Mouse (Mus musculus): ENCODE results near the gene Prelid3b. TPM values are rescaled to one million over a fixed set of nuclear protein-coding genes. Genes with fewer than 3 reads are reported as not detected.

The Prelid3b gene
- polyA plus RNA-seq (2015; fragmentation: Nextera tagmentation; extraction: Ambion mirVana), result 149 TPM in 2 replicates

- peak; percentile 99 for DNase-seq (ENCODE audit: low spot score)
Measured at GRCm38 (mm10) chr2:174472818-174473549, at the start of gene Prelid3b. Gene Prelid3b, minus strand, starts transcription at chr2:174473081.

DNA sequence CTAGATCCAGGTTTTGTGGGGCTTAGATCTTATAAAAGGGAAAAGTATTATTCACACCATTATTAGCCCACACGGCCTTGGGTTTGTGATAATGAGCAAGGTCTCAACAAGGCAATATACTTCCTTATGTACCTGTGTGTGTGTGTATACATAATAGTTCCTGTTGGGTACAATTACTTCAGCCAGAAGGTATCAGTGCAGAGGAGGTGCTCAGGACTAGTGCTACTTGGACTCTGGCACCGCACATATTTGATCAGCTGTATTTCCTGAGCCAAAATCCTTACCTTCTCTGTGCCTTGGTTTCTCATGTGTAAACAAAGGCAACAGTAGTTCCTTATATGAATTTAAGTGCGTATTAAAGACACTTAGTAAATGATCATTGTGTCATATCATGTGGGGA lies 49.3 kb upstream of the Prelid3b start:
- DNase-seq (ENCODE audit: low spot score), result no peak

- DNase-seq (ENCODE audit: low spot score), result no peak
Measured at GRCm38 (mm10) chr2:174517141-174518079, 44.5 kb upstream of the Prelid3b start.

GRCm38 (mm10) chr2:174514887-174515286 lies 42.0 kb upstream of the Prelid3b start:
- no peak for DNase-seq (ENCODE audit: low spot score)

GRCm38 (mm10) chr2:174513827-174514226 lies 40.9 kb upstream of the Prelid3b start:
- DNase-seq (ENCODE audit: low spot score), result no peak

DNA sequence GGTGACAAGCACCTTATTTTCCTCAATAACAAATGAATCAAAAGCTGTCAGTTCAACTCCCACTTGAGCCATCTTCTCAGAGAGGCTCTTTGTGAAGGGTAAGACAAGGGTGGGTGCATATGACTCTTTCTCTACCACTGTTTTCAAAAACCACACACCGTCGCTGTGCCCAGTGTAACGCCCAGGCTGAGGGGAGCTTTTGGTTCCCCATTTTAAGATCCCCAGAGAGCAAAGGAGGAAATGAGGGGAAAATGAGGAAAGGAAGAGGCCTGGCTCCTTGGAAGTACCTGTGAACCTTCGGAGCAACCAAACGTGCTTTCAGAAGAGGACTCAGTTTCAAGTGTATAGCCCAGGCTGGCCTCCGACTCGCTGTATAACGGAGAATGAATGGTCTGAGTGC lies 36.9 kb upstream of the Prelid3b start:
- no peak for DNase-seq (ENCODE audit: low spot score)

- no peak for DNase-seq (ENCODE audit: low spot score)
Measured at GRCm38 (mm10) chr2:174507998-174508397, 35.1 kb upstream of the Prelid3b start.

- DNase-seq (ENCODE audit: low spot score), result no peak
Measured at GRCm38 (mm10) chr2:174502831-174503460, 30.1 kb upstream of the Prelid3b start.

DNA sequence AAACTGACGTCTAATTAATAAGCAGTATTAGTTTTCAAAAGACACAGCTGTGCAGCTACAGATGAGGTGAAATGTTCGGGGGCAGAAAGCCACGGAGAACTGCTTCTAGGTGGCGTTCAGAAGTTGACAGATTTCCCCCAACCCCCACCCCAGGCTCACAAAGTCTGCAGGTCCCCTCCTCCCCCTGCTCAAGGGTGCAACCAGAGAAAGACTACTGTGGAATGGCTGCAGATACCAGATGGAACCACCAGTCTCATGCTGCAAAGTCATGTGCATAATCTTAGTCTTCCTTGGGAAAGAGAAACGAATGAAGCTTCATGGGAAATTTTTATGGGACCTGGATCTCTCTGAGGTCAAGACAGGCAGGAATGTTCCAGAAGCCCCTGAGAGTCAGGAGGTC lies 29.4 kb upstream of the Prelid3b start:
- no peak for DNase-seq (ENCODE audit: low spot score)

- no peak for DNase-seq (ENCODE audit: low spot score)
Measured at GRCm38 (mm10) chr2:174501517-174501916, 28.6 kb upstream of the Prelid3b start.

GRCm38 (mm10) chr2:174500814-174501503 lies 28.1 kb upstream of the Prelid3b start:
- no peak for DNase-seq (ENCODE audit: low spot score)

- peak; percentile 39 for DNase-seq (ENCODE audit: low spot score)
Measured at GRCm38 (mm10) chr2:174492858-174493257, 20.0 kb upstream of the Prelid3b start.

DNA sequence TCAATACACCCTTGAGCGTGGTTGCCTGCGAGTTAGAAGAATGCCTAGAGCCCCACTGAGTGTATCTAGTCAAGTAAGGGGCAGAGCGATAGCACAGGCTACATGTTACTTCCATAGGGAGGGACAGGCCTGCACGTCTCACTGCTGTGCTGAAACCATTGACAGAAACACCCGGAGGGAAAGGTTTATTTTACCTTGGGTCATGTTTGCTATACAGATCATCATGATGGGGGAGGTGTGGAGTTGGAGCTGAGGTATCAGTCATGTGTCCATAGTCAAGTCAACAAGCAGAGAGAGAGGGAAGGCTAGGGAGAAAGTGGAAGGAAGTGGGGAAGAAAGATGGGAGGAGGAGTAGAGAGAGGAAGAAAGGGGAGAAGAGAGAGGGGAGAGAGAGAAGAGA lies 14.1 kb upstream of the Prelid3b start:
- no peak for DNase-seq (ENCODE audit: low spot score)

- no peak for DNase-seq (ENCODE audit: low spot score)
Measured at GRCm38 (mm10) chr2:174478746-174479145, 5.9 kb upstream of the Prelid3b start.

DNA sequence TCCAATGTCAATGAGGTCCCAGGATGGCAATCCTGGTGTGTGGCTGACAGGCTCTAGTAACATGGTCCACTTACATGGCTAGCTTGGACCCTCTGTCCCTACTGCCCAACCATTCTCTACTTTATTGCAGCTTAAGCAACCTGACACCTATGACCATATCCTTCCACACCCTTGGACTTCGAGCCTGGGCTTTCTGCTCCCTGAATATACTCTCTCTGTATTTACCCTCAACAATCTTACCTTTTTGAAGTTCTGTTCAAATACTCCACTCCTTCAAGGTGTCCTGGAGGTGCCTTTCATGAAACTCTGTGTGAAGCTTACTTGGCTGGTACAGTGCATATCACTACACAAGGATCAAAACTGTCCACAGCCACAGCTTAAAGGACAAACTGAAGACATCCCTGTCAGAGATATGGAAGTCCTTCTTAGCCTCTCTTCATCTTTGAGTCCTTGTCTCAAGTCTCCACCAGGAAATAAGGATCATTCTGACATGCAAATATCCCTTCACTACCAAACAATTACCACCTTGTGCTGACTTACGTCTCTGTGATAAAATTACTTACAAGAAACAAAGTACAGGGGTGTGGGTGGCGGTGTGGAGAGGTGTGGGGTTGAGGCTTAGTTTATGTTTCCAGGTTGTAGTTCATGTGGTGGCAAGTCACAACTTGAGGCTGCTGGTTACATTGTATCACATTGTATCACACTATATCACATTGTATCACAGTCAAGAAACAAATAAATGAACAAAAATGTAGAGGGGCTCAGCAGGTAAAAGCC lies 4.8 kb upstream of the Prelid3b start:
- no peak for DNase-seq (ENCODE audit: low spot score)

- DNase-seq (ENCODE audit: low spot score), result no peak
Measured at GRCm38 (mm10) chr2:174473550-174473927, 658 bp upstream of the Prelid3b start.

- no peak for DNase-seq (ENCODE audit: low spot score)
Measured at GRCm38 (mm10) chr2:174472407-174472806, 474 bp downstream of the Prelid3b start.

- DNase-seq (ENCODE audit: low spot score), result no peak
Measured at GRCm38 (mm10) chr2:174470786-174471405, 2.0 kb downstream of the Prelid3b start.

- DNase-seq (ENCODE audit: low spot score), result no peak
Measured at GRCm38 (mm10) chr2:174470333-174470732, 2.5 kb downstream of the Prelid3b start.
